Mouse (Mus musculus) erythroblast, embryonic 14.5 days (primary cell): Measurements from ENCODE around the gene Lztfl1.

Experiments used
- GATA1 ChIP-seq: IDR thresholded peaks from 2 replicates; pipeline ENCODE4 v1.6.1; 2012; ENCODE audit warnings: low read length, inconsistent platforms, mixed read lengths
- TAL1 ChIP-seq: IDR thresholded peaks from 3 replicates; pipeline ENCODE4 v1.6.1; 2012; ENCODE audit warnings: low read length, inconsistent platforms, mixed read lengths

- TF ChIP-seq GATA1, result no peak
- no peak for TF ChIP-seq TAL1
Measured at GRCm38 (mm10) chr9:123757326-123757725, 39.8 kb upstream of the Lztfl1 start.
